Mouse (Mus musculus): ENCODE data around the gene Rptor. TPM values are rescaled to one million over a fixed set of nuclear protein-coding genes. Genes with fewer than 3 reads are reported as not detected.

The Rptor gene
- total RNA-seq, 1 experiment from 2014 or later: 62.6 TPM

- no peak for DNase-seq
Observed at GRCm38 (mm10) chr11:119741401-119741800, 138.7 kb downstream of the Rptor start.

DNA sequence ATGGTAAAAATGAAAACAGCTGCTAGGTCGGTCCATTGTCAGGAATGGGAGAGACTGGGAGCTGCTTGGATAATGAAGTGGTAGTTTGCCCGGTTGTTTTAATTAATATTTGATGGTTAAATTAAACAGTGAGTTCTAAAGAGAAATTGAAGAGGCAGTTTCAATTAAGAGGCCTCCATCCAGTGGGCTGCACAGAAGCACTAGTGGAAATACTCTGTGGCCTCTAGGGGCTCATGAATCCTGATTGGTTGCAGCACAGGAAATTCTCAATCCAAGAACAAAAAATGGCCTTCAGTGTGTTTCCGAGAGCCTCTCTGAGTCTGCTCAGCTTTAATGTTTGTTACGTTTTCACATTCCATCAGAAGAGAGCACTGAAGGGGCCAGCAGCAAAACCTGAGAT is 141.7 kb downstream of the Rptor start:
- no peak for DNase-seq

GRCm38 (mm10) chr11:119745333-119745732 is 142.6 kb downstream of the Rptor start:
- no peak for DNase-seq

- DNase-seq: no peak
Observed at GRCm38 (mm10) chr11:119754459-119754858, 151.8 kb downstream of the Rptor start.

- no peak for DNase-seq
Observed at GRCm38 (mm10) chr11:119758214-119758613, 155.5 kb downstream of the Rptor start.

- DNase-seq: no peak
Observed at GRCm38 (mm10) chr11:119758705-119759327, 156.1 kb downstream of the Rptor start.

DNA sequence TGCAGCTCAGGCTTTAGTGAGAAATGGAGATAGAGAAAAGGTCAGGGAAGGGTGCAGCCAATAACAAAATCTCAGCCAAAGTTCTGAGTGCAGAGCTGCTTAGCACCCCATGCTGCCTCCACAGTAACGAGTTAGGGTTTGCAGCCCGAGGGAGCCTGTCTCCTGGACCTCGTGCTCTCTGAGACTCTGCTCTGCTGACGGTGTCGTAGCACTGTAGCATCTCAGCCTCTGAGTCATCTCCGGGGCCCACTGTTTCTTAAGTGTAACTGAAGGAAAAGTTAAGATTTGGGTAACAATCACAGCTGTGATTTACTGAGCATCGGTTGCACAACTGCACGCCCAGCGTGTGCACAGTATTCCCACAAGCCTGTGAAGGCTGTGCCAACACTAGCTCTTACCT is 160.2 kb downstream of the Rptor start:
- no peak for DNase-seq

- no peak for DNase-seq
Observed at GRCm38 (mm10) chr11:119766023-119766422, 163.3 kb downstream of the Rptor start.

GRCm38 (mm10) chr11:119766782-119767459 is 164.2 kb downstream of the Rptor start:
- DNase-seq: no peak

DNA sequence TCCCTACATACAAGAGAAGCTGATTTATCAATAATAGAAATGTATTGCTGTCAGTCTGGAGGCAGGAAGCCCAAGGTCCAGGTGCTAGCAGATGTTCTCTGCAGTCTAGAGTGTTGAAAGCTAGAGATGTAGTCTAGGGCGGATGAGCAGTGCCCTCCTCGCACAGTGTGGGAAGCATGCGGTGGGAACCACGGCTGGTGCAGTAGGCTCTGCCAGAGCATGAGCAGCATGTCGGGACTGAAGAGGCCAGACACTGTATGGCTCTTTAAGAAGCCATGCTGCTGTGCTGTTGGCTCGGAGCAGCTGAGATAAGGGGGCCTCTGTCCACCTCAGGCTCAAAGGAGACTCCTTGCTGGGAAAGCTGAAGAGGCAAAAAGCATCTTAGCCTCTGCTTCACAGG is 164.8 kb downstream of the Rptor start:
- no peak for DNase-seq

DNA sequence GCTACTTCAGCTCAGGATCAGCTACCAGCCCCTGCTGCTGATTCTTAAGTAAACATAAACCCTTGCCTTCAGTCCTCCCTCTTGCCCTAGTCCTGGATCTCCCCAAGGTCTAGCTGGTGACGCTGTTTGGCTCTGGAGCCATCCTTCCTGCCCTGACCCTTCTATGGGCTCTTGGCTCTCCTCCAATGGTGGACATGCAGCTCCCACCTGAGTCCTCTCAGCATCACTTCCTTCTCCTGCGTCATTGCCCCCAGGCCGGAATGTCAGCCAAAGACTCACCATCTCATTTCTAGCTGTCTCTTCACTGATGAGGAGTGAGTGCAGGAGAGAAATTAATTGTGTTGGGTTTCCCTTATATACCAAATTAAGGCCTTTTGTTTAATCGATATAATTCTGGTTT is 165.8 kb downstream of the Rptor start:
- DNase-seq: no peak

DNA sequence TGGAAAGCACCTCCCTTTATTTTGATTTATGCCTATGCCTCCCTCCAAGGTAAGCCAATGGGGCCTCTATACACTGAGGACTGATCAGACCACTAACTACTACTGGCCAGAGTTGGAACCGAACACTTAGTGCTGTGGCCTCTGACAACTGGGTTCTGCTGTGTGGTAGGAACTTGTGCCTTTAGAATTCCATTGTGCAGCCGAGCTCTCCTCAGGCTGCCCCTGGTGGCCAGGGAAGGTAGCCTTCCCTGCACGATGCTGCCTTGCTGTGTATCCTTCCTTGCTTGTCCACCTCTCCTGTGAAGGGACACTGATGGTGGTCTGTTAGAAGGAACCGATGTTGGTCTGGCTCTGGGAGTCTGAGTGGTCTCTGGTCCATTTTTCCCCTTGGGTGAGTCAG is 167.0 kb downstream of the Rptor start:
- no peak for DNase-seq

DNA sequence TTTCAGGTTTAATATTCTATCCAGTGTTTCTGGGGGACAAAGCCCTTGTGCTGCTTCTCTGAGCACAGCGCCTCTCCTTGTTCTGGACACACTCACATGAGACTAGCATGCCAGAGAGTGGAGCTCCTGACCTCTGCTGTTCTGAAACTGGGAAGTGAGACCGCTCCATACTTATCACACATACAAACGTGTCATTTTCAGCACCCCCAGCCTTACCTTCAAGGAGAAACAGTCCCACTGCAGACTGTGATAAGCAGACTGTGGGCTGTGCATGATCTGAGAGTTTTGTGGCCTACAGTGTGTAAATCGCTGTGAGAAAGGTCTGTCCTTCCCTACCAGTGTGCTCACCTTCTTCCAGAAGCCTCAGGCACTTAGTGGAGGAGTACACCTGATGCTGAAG is 168.3 kb downstream of the Rptor start:
- no peak for DNase-seq

GRCm38 (mm10) chr11:119772896-119773295 is 170.2 kb downstream of the Rptor start:
- no peak for DNase-seq

DNA sequence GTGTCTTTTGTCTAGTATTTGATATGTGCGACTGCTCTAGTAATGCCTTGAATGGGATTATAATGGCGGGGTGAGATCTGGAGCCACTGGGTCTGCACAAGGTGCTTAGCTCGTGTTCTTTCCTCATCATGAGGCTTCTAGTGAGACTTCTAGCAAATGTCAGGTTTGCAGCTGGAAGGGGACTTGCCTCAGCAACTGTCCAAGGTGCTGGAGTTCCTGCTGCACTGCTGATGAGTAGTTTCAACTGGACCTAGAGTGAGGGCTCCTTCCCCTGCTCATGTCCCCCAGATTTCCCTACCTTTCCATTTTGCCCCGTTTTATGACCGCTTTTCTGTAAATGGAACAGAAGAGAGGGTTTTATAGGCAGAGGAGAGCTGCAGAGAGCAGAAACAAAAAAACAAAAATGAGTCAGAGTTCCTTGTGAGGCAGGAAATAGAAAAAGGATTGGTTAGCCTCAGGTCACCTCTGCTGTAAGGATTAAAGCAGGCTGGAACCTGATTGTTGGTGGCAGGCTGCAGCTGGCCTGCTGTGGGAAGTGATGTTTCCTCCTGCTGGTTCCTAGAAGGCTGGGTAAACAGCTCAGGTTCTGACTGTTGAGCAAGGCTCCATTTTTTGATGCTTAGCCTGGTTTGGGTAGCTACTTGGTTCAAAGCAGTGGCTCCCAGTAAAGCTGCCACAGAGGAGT is 172.5 kb downstream of the Rptor start:
- no peak for DNase-seq

GRCm38 (mm10) chr11:119777236-119777635 is 174.5 kb downstream of the Rptor start:
- no peak for DNase-seq

DNA sequence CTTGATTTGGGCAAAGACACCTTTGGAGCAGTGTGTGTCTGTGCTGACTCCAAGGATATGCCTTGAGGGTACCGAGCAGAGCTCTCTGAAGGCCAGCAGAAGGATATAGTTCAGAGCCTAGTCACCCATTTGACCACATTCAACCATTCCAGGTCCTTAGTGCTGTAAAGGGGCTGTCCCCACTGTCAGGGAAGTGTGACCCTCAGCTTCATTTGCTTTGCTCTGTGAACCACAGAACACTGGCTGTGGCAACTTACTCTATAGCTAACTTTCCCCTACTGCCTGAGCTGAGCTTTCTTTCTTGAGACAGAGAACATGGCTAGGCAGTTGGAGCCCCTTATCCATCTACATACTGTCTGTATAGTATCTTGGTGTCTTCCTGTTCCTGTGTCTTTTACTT is 175.2 kb downstream of the Rptor start:
- DNase-seq: no peak

- no peak for DNase-seq
Observed at GRCm38 (mm10) chr11:119780290-119780689, 177.6 kb downstream of the Rptor start.

GRCm38 (mm10) chr11:119781165-119781564 is 178.5 kb downstream of the Rptor start:
- DNase-seq: no peak

DNA sequence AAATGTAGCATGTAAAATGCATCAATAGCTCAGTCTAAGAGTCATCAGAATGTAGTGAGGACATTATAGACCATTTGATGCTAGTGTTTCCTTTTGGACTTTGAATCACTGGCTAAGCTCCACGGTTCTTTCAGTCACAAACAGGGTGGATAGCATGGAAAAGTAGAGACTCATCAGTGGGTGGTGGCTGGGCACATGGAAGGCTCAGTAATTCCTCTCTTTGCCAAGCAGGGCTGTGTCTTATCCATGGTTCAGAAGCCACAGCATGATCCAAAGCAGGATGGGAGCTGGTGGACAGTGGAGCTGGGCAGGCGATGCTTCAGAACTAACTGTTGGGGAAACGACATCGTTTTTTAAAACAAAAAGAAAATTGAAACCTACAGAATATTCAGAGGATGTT is 179.0 kb downstream of the Rptor start:
- no peak for DNase-seq

DNA sequence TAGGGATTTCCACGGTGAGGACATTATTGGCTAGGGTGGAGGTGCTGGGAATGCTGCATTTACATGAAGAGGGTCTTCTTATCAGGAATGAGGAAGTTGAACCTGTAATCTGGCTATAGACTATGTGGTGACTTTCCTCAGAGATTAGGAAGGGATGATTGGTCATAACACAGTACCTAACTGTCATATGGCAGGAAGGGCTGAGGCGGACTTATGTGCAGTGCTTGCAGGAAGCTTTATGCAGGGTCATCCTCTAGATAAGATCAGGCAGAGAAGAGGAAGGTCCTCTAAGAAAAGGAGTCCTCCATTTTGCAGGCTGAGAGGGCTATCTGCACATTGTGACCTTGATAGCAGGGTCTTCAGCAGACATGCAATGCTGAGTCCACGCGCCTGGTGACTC is 180.9 kb downstream of the Rptor start:
- no peak for DNase-seq

GRCm38 (mm10) chr11:119784672-119785341 is 182.1 kb downstream of the Rptor start:
- no peak for DNase-seq
